ENCODE assay signal across 8 mouse cellular contexts in genomic region chr19:10333545-10334252, GRCm38 (mm10). TPM values are rescaled to one million over a fixed set of nuclear protein-coding genes. Genes with fewer than 3 reads are reported as not detected.
DNase-seq lines count a peak whose midpoint lies in the region; ATAC-seq lines count a peak whose summit lies in the region.

No protein-coding gene starts in this region.

- no peak overlapping the region for H3K27ac ChIP-seq in heart, embryonic 11.5 days (ENCODE audit: low read depth, low read length)
- H3K27ac ChIP-seq in forebrain, embryonic 15.5 days (replicated peaks), result no peak overlapping the region
- no peak overlapping the region for H3K27ac ChIP-seq in hindbrain, embryonic 16.5 days (ENCODE audit: low read depth, low read length)

- H3K27me3 ChIP-seq in heart, embryonic 11.5 days (ENCODE audit: control insufficient read depth, insufficient read depth, low read length), result peaks cover 49% of the 10 kb centered on the region
- no peaks in the 10 kb centered on the region for H3K27me3 ChIP-seq in forebrain, embryonic 15.5 days
- no peaks in the 10 kb centered on the region for H3K27me3 ChIP-seq in hindbrain, embryonic 16.5 days (replicated peaks; ENCODE audit: control insufficient read depth, insufficient read depth, low read length)

- H3K4me2 ChIP-seq in heart, embryonic 11.5 days, result no peak overlapping the region
- no peak overlapping the region for H3K4me2 ChIP-seq in forebrain, embryonic 15.5 days (replicated peaks)
- no peak overlapping the region for H3K4me2 ChIP-seq in hindbrain, embryonic 16.5 days (ENCODE audit: low read length)

- H3K9me3 ChIP-seq in heart, embryonic 11.5 days (replicated peaks; ENCODE audit: control insufficient read depth, low read length), result no peaks in the 10 kb centered on the region
- no peaks in the 10 kb centered on the region for H3K9me3 ChIP-seq in forebrain, embryonic 15.5 days
- H3K9me3 ChIP-seq in hindbrain, embryonic 16.5 days (ENCODE audit: control insufficient read depth, low read length), result no peaks in the 10 kb centered on the region

- no peak overlapping the region for H3K4me3 ChIP-seq in heart, embryonic 11.5 days (ENCODE audit: low read depth, low read length)
- H3K4me3 ChIP-seq in forebrain, embryonic 15.5 days, result no peak overlapping the region
- H3K4me3 ChIP-seq in hindbrain, embryonic 16.5 days (ENCODE audit: low read length), result no peak overlapping the region

- peak; percentile 45 to 84 for DNase-seq in heart, adult 18-20 months
- DNase-seq in cerebellum, adult 11-12 months, result peak; percentile 34
- peak; percentile 72 to 87 for DNase-seq in layer of hippocampus, postnatal 25 days (ENCODE audit: extremely low spot score in 1 of 2, low spot score in 1 of 2)
- DNase-seq in right cerebral cortex, postnatal 36 days (ENCODE audit: low spot score in 2 of 2), result peak; percentile 41 to 43

- no peaks in the 10 kb centered on the region for H3K4me1 ChIP-seq in heart, embryonic 11.5 days (ENCODE audit: control insufficient read depth, insufficient read depth, low read length)
- no peaks in the 10 kb centered on the region for H3K4me1 ChIP-seq in forebrain, embryonic 15.5 days
- no peaks in the 10 kb centered on the region for H3K4me1 ChIP-seq in hindbrain, embryonic 16.5 days (ENCODE audit: control insufficient read depth, insufficient read depth, low read depth, low read length)

- 30% methylated on average over 9 of the region's 9 CpGs for WGBS in heart, embryonic 11.5 days (ENCODE audit: insufficient replicate concordance)
- 37% methylated on average over 9 of the region's 9 CpGs for WGBS in forebrain, embryonic 15.5 days
- 43% methylated on average over 9 of the region's 9 CpGs for WGBS in hindbrain, embryonic 16.5 days

- no peak for ATAC-seq in heart, embryonic 11.5 days (replicated peaks; ENCODE audit: insufficient number of reproducible peaks, low FRiP score, low TSS enrichment)
- ATAC-seq in forebrain, embryonic 15.5 days (replicated peaks), result peak; percentile 67
- ATAC-seq in hindbrain, embryonic 16.5 days, result peak; percentile 85
- ATAC-seq in megakaryocyte-erythroid progenitor cell, adult 5-6 weeks (replicated peaks; ENCODE audit: low FRiP score, low TSS enrichment, poor library complexity, severe bottlenecking), result peak; percentile 59; the same call in 1 of the 2 replicates

- H3K36me3 ChIP-seq in heart, embryonic 11.5 days (ENCODE audit: control insufficient read depth, insufficient read depth, low read length), result no peaks in the 10 kb centered on the region
- no peaks in the 10 kb centered on the region for H3K36me3 ChIP-seq in forebrain, embryonic 15.5 days
- H3K36me3 ChIP-seq in hindbrain, embryonic 16.5 days (ENCODE audit: control insufficient read depth, insufficient read depth, low read length), result no peaks in the 10 kb centered on the region

- no peak overlapping the region for H3K9ac ChIP-seq in heart, embryonic 11.5 days (ENCODE audit: low read depth, low read length)
- H3K9ac ChIP-seq in forebrain, embryonic 15.5 days (replicated peaks), result no peak overlapping the region
- H3K9ac ChIP-seq in hindbrain, embryonic 16.5 days (ENCODE audit: low read depth, low read length), result no peak overlapping the region

RNA-seq across cellular contexts. Expression of gene Dagla, which starts 29.0 kb away (rescaled TPM):
- 1 to 10 TPM; 3.3 TPM for total RNA-seq in heart, adult 18-20 months (2021)
- polyA plus RNA-seq in heart, embryonic 11.5 days (2014; fragmentation: Nextera tagmentation; extraction: Ambion mirVana), result 0.66 and 0.79 TPM in 2 replicates
- 6.7 and 6.8 TPM in 2 replicates for polyA plus RNA-seq in forebrain, embryonic 15.5 days (2015; fragmentation: Nextera tagmentation; extraction: Ambion mirVana)
- 11.5 and 14.3 TPM in 2 replicates for polyA plus RNA-seq in hindbrain, embryonic 16.5 days (2015; fragmentation: Nextera tagmentation; extraction: Ambion mirVana)
- total RNA-seq in layer of hippocampus, postnatal 25 days (2021), result 100 to 1,000 TPM; 121 to 142 TPM
- not detected in 2 replicates for total RNA-seq in megakaryocyte-erythroid progenitor cell, adult 5-6 weeks (2014; fragmentation: Nextera tagmentation)
- not detected in 2 replicates for total RNA-seq in megakaryocyte-erythroid progenitor cell, adult 5-6 weeks (2017)

RNA-seq across cellular contexts. Expression of gene Syt7, which starts 55.2 kb away (rescaled TPM):
- 10 to 100 TPM; 35.5 to 37.1 TPM for total RNA-seq in heart, adult 18-20 months (2021)
- 1.2 and 2.0 TPM in 2 replicates for polyA plus RNA-seq in heart, embryonic 11.5 days (2014; fragmentation: Nextera tagmentation; extraction: Ambion mirVana)
- 8.9 and 10.3 TPM in 2 replicates for polyA plus RNA-seq in forebrain, embryonic 15.5 days (2015; fragmentation: Nextera tagmentation; extraction: Ambion mirVana)
- 8.8 and 10.3 TPM in 2 replicates for polyA plus RNA-seq in hindbrain, embryonic 16.5 days (2015; fragmentation: Nextera tagmentation; extraction: Ambion mirVana)
- 100 to 1,000 TPM; 258 to 328 TPM for total RNA-seq in layer of hippocampus, postnatal 25 days (2021)
- not detected in 2 replicates for total RNA-seq in megakaryocyte-erythroid progenitor cell, adult 5-6 weeks (2014; fragmentation: Nextera tagmentation)
- total RNA-seq in megakaryocyte-erythroid progenitor cell, adult 5-6 weeks (2017), result not detected in 2 replicates

Comparison
In these comparisons a context has a peak if more than half of its experiments do, and no peak if none do; other contexts are left out.
1. RNA of gene Dagla, which starts 29.0 kb away (total RNA-seq): 121 to 142 TPM in layer of hippocampus, postnatal 25 days; 3.3 TPM in heart, adult 18-20 months and not detected in megakaryocyte-erythroid progenitor cell, adult 5-6 weeks; every median in the first group is over 10 times any median in the second.
2. RNA of gene Syt7, which starts 55.2 kb away (total RNA-seq): 258 to 328 TPM in layer of hippocampus, postnatal 25 days and 35.5 to 37.1 TPM in heart, adult 18-20 months; not detected in megakaryocyte-erythroid progenitor cell, adult 5-6 weeks; every median in the first group is over 10 times any median in the second.
3. Peak in every context shown above with its lines, with median percentiles within 50 percentile points of each other: DNase-seq.